Mouse (Mus musculus) A20 (cell line): ENCODE results near the gene Zfp451.
"Not testable (repeated sequence)": the region's sequence is repeated elsewhere in the genome, so short reads cannot be mapped to it uniquely, and the experiment has no call there.

Source experiments
- DNase-seq: peaks from one replicate; pipeline ENCODE4 v3.0.0-alpha.2; 2011; ENCODE audit warnings: low read depth, low spot score

Zfp451 gene

GRCm38 (mm10) chr1:33813868-33814794 is at the start of gene Zfp451:
TSS of gene Zfp451 (minus strand) at chr1:33814595.
- DNase-seq = peak; percentile 91

- peak; percentile 10 for DNase-seq
Measured at GRCm38 (mm10) chr1:33846807-33847206, 32.4 kb upstream of the Zfp451 start.

DNA sequence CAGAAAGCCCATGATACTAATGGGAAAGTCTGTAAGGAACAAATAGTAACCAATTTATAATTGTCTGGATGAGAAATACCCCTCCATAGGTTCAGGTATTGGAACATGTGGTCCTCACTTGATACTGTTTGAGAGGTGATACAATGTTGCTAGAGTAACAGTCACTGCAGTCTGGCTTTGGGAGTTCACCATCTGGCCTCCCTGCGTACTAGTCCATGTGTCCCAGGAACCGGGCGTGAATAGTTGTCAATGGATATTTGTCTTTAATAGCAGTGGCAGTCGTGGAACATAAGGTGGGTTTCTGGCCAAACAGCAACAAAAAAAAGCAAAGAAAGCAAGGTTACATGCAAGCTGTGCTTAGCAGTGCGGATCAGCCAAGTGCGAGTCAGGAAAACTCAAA is 29.4 kb upstream of the Zfp451 start:
- no peak for DNase-seq

GRCm38 (mm10) chr1:33838952-33839351 is 24.6 kb upstream of the Zfp451 start:
- not testable (repeated sequence) for DNase-seq

DNA sequence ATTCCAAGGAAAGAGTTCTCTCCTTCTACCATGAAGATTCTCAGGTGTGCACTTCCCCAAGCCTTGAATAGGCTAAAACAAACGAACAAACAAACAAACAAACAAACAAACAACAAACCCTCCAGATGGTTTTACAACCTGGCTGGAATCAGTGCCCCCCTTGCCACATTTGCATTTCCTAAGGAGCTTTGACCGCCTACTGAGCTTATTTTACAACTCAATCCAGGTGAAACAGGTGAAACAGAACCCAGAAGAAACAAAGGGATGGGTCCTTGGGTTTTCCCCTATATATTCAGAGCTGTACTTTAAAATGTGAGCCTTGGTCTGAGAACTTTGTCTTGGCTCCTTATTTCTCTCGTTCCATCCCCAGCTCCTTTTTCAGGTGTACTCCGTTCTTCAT is 16.2 kb upstream of the Zfp451 start:
- DNase-seq = no peak

GRCm38 (mm10) chr1:33817931-33818330 is 3.5 kb upstream of the Zfp451 start:
- no peak for DNase-seq

- DNase-seq = peak; percentile 39
Measured at GRCm38 (mm10) chr1:33813495-33813867, 914 bp downstream of the Zfp451 start.

- no peak for DNase-seq
Measured at GRCm38 (mm10) chr1:33803323-33803722, 11.1 kb downstream of the Zfp451 start.

DNA sequence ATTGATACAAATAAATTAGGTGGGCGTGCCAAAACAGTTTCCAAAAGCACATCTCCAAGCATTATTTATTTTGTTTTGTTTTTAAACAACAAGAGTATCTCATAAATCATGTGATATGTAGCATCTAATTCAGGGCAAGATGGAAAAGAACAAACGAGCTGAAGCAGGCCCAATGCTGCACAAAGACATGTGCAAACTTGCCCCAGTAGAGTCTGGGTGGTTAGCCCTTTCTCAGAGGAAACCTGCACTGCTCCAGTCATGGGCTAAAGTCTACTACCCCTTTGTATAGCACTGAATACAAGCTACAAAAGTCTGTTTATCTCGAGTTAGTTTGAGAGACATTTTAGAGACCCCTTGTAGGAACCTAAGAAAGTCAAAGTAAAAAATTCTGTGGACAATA is 14.8 kb downstream of the Zfp451 start:
- DNase-seq = no peak

DNA sequence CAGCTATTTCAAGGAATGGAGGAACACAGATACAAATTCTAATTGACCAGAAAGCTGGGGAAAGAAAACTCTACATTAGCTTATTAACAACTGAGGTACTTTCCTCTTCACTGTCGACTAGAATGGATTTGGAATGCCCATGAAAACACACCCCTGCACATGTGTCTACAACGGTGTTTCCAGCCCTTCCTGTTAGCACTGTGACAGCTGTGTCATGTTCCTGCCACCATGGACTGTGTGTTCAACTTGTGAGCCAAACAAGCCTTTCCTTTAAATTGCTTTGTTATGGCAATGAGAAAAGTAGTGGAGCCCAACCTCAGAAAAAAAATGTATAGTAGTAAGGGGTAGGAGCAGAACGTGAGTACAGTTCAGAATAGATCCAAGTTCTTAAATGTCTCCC is 25.9 kb downstream of the Zfp451 start:
- DNase-seq = no peak

DNA sequence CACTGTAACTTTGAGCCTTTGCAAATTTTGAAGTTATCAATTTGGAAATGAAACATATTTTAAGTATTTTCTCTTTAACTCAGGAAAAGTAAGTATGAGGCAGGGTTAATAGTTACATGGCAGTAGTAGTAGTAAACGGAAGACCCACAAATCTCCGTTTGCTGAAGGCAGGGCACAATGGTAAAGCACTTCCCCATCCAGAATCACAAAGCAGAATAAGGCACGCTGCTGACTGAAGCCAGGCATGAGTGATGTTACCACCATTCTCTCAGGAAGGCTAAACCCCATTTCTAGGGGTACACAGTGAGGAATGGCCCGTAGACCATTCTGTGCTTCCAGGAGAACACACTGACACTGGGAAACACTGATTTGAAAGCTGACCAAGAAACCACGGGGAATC is 26.3 kb downstream of the Zfp451 start:
- DNase-seq = no peak

- no peak for DNase-seq
Measured at GRCm38 (mm10) chr1:33784561-33784960, 29.8 kb downstream of the Zfp451 start.

DNA sequence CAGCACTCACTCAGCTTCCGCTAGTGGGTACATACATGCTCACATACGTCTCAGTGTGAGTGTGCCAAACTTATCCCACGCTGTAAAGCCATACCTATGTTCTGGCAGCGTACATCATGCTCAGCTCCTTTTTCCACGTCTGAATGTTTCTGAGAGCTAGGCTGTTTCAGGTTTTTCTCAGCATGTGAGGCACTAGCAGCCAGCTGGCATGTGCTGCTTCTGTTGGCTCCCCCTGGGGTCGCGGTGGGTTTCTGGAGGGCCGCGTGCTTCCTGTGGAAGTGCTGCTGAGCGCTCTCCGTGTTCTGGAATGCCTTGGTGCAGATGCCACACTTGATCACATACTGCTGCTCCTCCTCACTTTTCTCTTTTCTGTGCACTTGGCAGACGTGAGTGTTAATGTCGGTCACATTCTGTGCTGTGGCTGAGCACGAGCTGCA is 38.2 kb downstream of the Zfp451 start:
- no peak for DNase-seq

DNA sequence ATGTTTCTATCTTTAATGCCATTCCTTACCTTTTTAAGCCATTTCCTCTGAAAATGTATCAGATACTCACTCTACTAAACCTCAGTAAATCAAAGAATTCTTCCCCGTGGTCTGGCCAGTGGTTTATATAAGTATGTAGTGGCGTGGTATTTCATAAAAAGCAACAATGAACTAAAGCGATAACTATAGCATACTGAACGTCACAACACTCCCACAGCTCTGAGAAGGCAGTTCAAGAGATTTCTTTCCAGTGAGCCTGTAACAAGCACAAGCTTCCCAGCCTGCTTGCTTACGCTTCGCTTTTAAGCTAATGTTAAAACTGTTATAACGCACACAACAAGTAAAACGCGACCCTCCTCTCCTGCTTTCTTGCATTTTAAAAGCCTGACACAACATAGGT is 42.3 kb downstream of the Zfp451 start:
- no peak for DNase-seq

- DNase-seq = no peak
Measured at GRCm38 (mm10) chr1:33771621-33772020, 42.8 kb downstream of the Zfp451 start.

GRCm38 (mm10) chr1:33768827-33769226 is 45.6 kb downstream of the Zfp451 start:
- DNase-seq = no peak

DNA sequence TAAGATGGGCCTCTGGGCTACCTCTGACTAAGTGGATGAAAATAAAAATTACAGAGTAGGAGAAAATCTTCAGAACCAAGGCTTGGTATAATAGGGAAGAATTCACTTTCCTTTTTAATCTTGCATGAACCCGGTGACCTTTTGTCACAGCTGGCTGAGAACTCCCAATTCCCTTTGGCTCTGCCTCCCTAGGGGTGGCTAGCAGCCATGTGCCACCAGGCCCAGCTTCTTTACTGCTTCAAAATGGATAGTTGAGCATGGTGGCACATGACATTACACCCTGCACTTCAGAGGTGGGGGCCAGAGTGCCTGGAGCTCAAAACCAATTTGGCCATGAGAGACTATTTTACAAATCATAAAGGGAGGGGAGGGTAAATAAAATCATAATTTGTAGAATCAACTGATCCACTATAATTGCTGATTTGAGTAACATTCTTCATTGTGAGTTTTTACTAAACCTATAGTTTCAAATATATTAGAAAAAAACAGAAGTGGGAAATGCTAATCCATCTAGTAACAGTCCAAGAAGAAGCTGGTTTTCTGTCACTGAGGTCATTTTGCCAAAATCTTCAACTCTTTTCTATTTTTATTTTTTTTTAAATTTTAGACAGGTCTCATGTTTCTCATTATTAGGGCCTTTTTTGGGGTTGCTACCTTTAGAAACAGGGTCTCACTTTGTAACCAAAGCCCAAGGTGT is 46.2 kb downstream of the Zfp451 start:
- no peak for DNase-seq

DNA sequence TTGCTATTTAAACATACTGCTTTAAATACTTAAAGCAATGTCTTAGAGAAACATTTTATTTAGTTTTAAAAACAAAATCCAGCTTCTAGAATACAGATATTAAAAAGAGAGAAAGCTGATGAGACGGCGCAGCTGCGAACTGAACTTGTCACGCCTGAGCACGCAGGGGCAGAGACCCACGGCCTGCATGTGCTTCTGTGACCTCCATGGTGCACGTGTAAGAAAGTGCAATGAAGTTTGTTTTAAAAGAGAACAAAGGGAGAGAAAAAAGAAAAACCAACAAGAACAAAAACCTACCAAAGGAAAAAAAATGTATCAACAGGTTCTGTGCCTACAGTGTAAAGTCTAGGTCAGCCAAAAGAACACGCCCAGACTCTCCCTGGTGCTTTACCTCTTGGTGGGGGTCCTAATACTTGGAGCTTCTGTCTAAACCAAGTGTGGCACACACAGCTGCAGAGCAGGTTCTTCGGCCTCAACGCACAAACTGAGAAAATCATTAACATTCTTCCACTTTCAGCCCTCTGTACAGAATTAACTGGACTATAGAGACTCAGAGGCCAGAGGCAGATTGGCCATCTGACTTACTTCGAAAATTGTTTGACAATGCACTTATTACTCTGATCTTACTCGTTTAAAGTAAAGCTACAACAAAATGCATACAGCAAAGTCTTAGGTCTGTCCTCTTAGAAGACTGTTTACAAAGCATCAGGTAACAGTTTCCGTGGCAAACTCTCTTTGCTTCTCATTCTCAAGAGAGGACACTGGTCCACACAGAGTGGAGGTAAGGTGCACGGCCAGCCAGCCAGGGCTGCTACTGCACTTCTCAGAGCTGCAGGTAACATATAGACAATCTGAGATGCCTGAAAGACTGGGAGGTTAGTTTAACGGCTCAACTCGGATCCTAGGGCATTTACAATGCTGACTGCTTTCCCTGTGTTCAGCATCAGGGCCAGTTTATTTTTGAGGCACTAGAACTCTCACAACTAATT is 47.6 kb downstream of the Zfp451 start:
- no peak for DNase-seq

- DNase-seq = no peak
Measured at GRCm38 (mm10) chr1:33765468-33766080, 48.8 kb downstream of the Zfp451 start.

GRCm38 (mm10) chr1:33763826-33764225 is 50.6 kb downstream of the Zfp451 start:
- DNase-seq = no peak

- peak; percentile 27 for DNase-seq
Measured at GRCm38 (mm10) chr1:33758488-33758887, 55.9 kb downstream of the Zfp451 start.
